Mouse (Mus musculus): ENCODE data around the gene Lmna.

Gene Lmna

DNA sequence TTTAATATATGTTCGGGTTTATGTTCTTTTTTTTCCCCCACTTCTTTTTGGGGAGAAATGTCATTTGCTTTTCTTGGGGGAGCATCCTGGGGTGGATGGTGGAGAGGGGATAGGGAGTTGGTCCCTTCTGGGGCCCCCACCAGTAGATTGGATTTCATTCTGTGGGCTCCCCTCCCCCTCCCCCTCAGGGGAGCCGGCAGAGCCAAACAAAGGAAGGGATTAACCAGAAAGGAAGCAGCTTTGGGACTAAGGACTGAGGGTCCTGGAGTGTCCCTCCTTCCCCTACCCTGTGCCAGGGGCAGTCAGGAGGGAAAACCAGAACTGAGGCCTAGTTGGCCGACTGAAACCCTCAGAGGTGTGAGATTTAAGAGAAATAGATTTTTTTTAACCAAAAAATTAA, 29.6 kb upstream of the Lmna start:
- no peak for DNase-seq (ENCODE audit: low spot score in 2 of 2)

DNA sequence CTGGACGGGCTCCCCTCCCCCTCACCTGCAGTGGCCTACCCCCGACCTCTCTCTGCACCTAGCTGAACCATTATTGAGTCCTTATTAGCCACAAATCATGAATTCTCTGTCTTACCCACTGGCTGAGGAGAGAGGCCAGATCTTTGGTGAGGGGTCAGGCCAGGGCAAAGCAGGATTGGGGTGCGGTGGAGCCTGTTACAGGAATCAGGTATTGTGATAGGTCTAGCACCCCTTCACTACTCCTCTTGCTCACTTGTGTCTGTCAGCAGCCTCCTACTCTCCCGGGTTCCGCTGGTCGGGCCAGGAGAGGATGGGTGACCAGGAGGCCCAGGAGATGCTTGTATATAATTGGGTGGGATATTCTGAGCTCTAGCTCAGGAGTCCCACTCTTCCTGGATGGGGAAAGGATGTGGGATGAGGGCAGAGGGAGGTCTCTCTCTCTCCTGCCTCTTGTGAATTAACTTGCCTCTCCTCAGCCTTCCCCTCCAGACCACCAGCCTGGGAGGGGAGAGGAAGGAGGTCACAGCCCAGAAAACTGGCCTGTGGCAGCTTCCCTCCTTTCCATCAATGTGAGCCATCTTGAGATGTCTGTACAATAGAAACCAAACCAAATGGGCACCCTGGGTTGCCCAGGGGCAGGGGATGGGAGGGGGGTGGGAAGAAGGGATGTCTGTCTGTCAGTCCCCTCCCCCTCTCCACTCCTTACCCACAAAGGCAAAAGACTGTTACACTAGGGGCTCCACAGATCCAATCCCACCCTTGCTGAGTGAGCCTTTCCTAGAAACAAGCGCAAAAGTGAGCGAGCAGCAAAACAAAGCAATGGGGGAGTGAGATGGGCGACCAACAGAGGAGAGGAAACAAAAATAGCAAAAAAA, 28.8 kb upstream of the Lmna start:
- no peak for DNase-seq (ENCODE audit: low spot score in 2 of 2)

DNA sequence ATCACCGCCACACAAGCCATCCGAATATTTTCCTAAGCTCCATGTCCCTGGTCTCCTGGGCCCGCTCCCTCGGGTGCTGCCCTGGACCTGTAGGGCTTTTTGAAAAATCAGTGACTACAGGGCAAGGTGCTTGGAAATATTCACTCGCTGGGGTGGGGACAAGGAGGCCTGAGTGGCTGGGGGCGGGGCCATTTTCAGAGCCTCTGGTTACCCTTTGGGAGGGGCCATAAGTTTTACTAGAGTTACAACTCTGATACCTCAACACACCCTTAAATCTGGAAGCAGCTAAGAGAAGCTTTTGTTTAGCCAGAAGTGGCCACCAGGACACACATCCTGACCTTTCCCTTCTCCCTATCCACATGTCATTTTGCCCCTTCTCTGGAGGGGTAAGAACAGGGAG, 27.4 kb upstream of the Lmna start:
- no peak for DNase-seq (ENCODE audit: low spot score in 2 of 2)

DNA sequence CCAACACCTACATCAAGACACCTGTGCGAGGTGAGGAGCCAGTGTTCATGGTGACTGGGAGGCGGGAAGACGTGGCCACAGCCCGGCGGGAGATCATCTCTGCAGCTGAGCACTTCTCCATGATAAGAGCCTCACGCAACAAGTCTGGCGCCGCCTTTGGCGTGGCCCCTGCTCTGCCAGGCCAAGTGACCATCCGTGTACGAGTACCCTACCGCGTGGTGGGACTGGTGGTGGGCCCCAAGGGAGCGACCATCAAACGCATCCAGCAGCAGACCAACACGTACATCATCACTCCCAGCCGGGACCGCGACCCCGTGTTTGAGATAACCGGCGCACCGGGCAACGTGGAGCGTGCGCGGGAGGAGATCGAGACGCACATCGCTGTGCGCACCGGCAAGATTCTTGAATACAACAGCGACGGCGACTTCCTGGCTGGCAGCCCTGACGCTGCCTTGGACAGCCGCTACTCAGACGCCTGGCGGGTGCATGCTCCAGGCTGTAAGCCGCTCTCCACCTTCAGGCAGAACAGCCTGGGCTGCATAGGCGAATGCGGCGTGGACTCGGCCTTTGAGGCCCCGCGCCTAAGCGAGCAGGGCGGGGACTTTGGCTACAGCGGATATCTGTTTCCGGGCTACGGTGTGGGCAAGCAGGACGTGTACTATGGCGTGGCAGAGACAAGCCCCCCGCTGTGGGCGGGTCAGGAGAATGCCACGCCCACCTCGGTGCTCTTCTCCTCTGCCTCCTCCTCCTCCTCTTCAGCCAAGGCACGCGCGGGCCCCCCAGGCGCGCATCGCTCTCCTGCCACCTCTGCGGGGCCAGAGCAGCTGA, 26.6 kb upstream of the Lmna start:
- DNase-seq (ENCODE audit: low spot score in 2 of 2) = peak; percentile 60 to 77

DNA sequence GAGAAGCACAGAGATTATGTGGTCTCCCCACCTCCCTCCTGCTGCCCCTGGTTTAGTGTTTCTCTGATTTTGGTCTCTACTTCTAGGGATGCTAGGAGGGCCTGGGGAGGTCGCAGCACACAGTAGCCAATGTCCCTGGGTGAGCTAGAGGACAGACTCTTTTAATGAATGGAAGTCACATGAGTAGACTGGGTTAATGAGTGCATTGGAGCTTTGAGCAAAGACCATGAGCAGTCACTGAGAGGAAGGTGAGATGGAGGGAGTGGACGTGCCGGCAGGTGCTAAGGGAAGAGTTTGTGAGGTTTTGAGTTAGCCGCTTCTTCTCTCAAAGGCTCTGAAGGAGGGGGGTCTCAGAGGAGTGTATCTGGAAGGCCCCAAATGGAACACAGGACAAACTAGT, 25.8 kb upstream of the Lmna start:
- no peak for DNase-seq (ENCODE audit: low spot score in 2 of 2)

DNA sequence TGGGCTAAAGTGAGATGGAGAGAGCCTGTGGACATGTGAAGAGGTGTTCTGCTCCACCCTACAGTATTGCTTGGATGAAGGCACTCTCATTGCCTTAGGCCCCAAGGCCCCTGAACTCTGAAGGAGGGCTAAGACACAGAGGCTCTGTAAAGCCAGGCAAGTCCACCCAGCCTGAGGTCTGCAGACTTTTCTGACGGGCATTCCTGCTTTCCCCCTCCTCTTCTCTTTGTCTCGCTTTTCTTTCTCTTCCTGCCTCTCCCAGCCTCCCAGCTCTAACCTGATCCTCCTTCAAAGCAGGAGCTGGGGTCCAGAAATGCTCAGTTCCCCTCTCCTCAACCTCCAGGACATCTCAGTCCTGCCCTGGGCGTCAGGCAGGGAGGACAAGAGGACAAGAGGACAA, 25.2 kb upstream of the Lmna start:
- DNase-seq (ENCODE audit: low spot score in 2 of 2) = no peak

DNA sequence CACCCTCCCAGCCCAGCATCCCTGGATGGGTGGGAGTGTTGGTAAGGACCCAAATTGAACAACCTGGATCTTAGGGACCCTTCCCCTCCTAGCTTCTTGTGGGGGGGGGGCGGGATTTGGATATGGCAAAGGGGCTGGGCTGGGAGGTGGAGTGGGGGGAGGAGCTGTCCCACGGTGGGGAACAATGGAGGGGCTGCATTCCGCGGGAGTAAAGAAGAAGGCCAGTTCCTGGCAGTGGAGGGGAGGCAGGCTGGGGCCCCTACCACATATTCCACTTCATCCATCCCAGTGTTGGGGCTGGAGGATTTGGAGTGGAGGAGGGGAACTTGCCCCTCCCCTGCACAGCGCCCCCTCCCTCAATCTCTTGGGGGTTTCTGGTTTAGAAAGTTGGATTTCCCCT, 23.9 kb upstream of the Lmna start:
- no peak for DNase-seq (ENCODE audit: low spot score in 2 of 2)

DNA sequence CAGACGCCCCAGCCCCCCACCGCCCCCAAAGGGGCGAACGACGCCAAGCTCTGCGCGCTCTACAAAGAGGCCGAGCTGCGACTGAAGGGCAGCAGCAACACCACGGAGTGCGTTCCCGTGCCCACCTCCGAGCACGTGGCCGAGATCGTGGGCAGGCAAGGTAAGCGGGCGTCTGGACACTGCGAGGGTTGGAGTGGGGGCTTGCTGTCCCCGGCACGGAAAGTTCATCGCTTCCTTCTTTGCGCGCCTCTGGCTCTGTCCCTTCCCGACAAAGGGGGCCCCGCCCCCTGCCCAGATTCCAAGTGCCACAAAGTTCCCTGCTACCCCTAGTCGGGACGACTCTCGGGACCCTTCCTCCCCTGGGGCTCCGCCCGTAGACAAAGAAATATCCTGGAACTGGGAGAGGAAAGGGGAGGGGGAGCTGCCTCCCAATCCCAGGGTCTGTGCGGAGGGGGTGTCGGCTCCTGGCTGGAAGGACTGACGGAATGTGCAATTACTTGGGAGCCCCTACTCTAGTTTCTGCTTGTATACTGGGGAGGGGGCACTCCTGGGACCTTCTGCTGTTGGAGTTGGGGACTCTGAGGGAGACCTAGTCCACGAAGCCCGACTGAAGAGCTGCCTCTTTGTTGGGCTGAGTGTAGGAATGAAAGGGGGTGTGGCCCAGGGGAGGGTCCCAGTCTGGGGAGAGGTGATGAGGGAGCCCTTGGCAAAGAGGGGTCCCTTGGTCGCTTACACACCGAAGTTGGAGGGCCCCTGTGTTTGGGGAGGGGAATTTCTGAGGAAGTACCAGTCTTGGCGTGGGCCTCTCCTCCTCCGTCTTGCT, 23.1 kb upstream of the Lmna start:
- DNase-seq (ENCODE audit: low spot score in 2 of 2) = no peak

DNA sequence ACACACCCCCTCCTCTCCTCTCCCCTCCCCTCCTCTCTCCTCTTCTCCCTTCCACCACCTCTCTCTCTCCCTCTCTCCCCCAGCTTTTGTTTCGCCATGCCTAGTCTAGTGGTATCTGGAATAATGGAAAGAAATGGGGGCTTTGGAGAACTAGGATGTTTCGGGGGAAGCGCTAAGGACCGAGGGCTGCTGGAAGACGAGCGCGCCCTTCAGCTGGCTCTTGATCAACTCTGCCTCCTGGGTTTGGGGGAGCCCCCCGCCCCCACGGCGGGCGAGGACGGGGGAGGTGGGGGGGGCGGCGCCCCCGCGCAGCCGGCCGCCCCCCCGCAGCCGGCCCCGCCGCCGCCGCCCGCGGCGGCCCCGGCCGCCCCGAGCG, 22.5 kb upstream of the Lmna start, which contains the start of gene Mex3a:
Gene Mex3a (plus strand): TSS at position 97 of the 376 bp plus-strand sequence.
- no peak for DNase-seq (ENCODE audit: low spot score in 2 of 2)

DNA sequence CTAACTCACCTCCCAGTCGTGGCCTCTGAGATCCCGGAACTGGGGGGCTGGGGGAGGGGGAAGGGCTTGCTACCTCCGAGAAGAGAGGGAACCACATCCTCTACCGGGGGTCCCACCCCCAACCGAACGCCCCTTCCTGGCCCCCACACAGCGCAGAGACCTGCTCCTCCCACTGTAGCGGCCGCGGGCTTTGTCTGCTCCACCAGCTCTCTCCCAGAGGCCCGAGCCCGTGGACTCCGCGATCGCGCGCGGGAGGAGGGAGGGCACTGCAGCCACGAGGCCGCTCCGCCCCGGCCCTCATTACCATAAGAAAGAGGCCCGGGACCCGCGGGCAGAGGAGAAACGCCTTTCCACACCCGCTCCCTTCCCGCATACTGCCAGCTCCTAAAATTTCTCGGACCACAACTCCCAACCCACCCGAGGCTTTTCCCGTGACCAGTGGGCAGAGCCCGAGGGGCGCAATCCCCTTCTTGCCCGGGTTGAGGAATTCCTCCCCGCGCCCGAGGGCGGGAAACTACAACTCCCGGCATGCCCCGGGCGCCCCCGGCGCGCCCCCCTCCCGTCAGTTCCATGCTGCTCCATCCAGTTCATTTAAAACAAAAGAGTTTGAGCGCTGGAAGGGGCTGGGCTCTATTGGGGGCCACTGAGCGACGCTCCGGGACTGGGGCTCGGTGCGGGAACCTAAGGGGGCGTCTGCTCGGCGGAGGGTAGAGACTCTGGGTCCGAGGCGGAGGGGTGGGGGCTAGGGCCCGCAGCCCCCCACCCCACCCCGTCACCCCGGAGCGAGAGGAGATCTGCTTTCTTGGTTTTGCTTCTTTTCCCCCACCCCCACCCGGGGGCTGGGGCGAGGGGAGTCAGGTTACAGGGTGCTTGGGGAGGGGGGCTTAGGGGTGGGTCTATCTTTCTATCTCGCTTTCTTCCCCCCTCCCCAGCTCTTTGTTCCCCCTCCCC, 21.9 kb upstream of the Lmna start:
- DNase-seq (ENCODE audit: low spot score in 2 of 2) = peak; percentile 79 to 94

DNA sequence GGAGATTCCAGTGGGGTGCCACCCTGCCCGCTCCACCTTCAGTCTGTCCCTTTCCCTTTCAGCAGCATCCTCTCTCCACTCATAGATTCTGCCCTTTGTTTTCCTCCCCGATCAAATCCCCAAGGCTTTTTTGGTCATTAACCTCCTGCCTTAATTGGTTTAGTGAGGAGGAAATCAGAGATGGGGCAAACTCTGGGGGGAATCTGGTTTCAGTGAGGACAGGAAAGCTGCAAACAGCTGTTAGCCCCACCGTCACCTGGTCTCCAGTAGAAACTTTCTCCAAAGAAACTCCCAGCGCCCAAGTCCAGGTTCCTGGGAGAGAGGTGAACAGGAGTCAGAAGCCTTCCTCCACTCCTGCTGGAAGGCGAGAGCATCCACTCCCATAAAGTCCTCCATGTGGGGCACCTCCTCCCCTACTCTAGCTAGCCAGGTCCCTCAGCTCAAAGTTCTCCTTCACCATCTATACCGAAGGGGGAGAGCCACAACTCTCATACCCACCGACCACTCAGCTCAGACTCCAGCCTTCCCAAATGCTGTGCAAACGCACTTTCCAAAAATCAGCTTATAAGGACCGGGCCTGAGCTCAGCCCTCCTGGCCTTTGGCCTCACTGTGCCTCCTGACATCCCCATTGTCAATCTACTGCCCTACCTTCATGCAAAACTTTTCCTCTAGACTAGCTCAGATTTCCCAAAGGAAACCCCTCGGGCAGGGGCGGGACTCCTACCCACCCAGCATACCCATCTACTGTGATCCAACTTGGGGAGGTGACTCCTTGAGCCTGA, 20.5 kb upstream of the Lmna start:
- DNase-seq (ENCODE audit: low spot score in 2 of 2) = no peak

DNA sequence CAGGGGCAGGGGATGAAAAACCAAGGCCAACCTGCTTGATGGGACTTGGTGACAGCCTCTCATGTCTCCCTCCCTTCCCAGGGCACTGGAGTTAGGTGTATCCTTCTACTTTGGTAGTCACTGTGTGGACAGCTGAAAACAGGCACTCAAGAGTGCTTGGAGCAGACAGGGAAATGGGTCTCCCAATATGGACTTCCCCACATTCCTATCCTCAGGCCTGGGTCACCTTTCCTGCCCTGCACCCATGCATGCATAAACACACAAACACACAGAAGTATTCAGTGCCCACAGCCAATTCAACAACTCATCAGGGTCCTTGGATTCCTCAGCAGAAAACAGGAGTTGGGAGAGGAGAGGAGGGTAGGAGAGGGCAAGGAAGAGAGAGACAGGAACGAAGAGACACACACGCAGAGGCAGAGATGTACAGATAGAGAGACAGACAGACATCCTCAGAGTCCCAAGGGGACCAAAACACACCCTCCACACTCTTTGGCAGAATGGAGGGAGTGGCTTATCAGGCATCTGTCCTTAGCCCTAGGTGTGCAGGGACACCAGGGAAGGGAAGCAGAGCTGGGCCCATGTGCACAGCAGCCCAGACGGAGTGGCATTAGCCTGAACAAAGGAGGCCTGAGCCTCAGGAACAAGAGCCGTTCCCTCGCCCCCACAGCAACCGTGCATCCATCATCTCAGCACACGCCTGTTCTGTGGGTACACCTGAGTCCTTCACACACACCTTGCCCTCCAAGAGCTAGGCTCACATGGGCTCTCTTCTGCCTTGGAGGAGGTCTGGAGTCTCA, 19.6 kb upstream of the Lmna start:
- DNase-seq (ENCODE audit: low spot score in 2 of 2) = no peak

DNA sequence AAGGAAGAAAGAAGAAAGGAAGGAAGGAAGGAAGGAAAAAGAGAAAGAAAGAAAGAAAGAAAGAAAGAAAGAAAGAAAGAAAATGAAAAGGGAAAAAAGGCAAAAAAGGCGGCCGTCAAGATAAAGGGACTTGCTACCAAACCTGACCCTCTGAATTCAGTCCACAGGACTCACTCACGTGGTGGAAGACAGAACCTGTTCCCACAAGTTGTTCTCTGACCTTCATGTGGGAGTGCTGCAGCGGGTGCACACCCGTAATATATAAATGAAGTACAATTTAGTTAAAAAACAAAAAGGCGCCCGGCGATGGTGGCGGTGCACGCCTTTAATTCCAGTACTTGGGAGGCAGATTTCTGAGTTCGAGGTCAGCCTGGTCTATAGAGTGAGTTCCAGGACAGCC, 18.9 kb upstream of the Lmna start:
- no peak for DNase-seq (ENCODE audit: low spot score in 2 of 2)

DNA sequence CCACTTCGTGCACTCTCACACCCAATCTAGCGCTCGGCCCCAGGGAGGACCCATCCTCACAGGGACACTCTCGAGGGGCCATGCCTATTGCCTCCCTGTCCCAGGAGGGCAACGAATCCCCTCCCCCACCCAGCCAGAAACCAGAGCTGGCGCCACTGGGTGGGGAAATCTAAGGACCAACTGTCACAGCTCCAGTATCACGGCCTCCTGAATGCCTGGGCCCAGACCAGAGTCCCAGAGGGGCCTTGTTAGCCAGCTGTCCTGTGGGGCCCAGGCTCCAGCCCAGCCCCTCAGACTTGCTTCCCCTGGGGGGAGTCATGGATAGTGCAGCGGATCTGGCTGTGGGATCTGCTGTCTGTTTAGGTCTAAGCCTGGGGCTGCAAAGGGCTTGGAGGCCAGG, 17.8 kb upstream of the Lmna start:
- DNase-seq (ENCODE audit: low spot score in 2 of 2) = no peak

DNA sequence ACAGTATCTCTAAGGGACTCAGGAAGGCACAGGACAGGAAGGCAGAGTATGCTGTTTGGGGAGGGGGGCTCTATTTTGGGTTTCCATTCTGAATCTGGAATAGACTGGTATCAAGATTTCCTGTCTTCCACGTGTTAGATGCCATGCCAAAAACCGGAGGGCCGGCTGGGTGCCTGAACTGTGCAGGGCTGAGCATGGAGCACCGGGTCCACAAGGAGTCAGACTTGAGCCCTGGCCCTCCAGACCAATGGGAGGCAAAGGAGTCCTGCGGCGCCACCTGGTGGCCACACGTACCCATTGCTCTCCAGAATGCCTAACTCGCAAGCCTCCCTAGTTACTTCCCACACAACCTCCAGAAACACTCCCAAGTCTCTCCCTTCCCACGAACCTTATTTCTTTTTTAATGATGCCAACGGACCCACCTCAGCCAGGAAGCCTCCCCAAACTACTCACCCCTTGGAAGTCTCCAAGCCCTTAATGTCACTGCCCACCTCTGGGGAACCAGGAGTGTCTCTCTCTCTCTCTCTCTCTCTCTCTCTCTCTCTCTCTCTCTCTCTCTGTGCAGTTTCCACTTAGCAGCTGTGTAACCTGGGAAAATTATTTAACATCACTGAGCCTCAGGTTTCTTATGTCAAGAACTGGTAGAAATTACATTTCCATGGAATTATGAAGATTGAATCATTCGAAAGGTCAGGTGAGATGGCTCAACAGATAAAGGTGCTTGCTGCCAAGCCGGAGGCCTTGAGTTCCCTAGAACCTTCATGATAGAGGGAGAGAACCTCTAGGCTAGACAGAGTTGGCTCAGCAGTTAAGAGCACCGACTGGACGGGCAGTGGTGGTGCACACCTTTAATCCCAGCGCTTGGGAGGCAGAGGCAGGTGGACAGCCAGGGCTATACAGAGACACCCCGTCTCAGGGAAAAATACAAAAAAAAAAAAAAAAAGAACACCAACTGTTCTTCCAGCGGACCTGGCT, 16.7 kb upstream of the Lmna start:
- peak; percentile 61 to 76 for DNase-seq (ENCODE audit: low spot score in 2 of 2)

DNA sequence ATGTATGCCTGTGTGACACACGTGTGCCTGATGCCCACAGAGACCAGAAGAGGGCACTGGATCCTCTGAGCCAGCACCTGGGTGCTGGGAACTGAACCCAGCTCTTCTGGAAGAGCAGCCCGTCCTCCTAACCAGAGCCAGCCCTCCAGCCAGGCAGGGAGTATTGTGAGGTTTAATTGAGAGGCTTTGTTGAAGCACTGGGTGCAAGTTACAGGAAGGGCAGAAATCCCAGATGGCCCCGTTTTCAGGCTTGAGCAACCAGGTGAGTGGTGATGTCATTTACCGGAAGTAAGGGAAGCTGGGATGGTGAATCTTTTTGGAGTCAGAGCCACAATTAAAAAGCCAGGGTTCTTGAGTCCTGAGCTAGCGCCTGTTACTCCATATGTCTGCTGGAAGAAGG, 15.3 kb upstream of the Lmna start:
- DNase-seq (ENCODE audit: low spot score in 2 of 2) = no peak

DNA sequence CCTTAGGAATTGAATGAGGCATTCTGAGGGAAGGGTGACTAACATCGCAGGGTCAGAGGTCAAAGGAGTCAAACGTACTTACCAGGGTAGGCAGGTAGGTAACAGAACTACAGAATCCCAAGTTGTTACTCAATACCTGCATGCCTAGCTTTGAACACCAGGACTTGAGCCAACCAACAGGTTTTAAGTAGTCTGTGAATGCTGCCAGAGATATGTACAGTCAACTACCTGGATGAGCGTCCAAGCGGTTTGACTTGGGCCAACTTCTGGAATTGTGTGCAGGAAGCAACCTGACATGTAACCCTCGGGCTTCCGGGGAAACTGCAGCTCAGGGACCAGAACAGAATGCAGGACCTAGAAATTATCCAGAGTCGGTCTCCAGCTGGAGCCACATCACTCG, 13.3 kb upstream of the Lmna start:
- no peak for DNase-seq (ENCODE audit: low spot score in 2 of 2)

DNA sequence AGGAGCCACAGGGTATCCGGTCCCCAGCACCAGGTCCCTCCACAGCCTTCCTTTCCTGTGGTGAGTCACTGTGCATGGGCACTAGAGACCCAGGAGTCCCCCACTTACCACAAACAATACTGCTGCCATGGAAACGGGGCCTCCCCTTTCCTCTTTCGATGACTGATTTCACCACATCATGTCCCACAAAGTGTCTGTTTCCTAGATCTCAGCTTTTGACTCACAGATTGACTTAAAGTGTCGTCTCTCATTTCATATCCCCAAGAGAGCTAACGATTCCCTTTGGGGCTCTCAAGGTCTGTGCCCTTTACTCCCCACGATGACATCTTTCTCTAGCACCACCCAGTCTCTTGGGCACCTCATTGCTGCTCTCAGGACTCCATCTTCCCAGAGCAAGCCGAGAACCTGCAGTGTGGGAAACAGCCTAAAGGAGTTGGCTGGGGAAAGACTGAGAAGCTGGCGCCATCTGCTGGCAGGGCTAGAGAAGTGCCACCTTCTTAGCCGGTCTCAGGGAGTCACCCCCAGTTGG, 12.1 kb upstream of the Lmna start:
- DNase-seq (ENCODE audit: low spot score in 2 of 2) = peak in 1 of 2 experiments; percentile 70

All from urinary bladder, adult 18-20 months (tissue).